Comparison of ENCODE assay signal across 20 mouse cellular contexts in genomic region chr16:95552495-95552894, GRCm38 (mm10). TPM values are rescaled to one million over a fixed set of nuclear protein-coding genes. Genes with fewer than 3 reads are reported as not detected.
DNase-seq lines count a peak whose midpoint lies in the region; ATAC-seq and TF ChIP-seq lines count a peak whose summit lies in the region.
"Had no signal": no experiment of that assay in that cellular context is flagged by ENCODE, and none has a peak within 500 bp of the region (broad histone marks: within the 10 kb centered on the region; RNA-seq: fewer than 3 reads in every experiment).

No protein-coding gene starts in this region.

- H3K27ac ChIP-seq in kidney, embryonic 14.5 days (ENCODE audit: low read depth, low read length), result no peak overlapping the region
- no peak overlapping the region for H3K27ac ChIP-seq in neural tube, embryonic 12.5 days
- H3K27ac ChIP-seq in hindbrain, postnatal 0 days, result no peak overlapping the region
- H3K27ac ChIP-seq in thymus, adult 2 months (ENCODE audit: control insufficient read depth, insufficient read depth, low read length), result no peak overlapping the region
- H3K27ac ChIP-seq: embryonic facial prominence, embryonic 12.5 days; heart, adult 2 months; hindbrain, embryonic 15.5 days had no signal

- TF ChIP-seq CTCF in hindbrain, postnatal 0 days (IDR thresholded peaks at IDR 0.05; ENCODE audit: low read depth), result no peak
- TF ChIP-seq CTCF in thymus, adult 2 months (IDR thresholded peaks at IDR 0.05; ENCODE audit: borderline replicate concordance, control insufficient read depth, extremely low read depth, insufficient read depth, low read length, poor library complexity), result no peak

- H3K4me3 ChIP-seq in kidney, embryonic 14.5 days (ENCODE audit: low read length), result no peak overlapping the region
- no peak overlapping the region for H3K4me3 ChIP-seq in neural tube, embryonic 12.5 days
- H3K4me3 ChIP-seq in hindbrain, postnatal 0 days (ENCODE audit: low read length), result no peak overlapping the region
- no peak overlapping the region for H3K4me3 ChIP-seq in thymus, adult 2 months (ENCODE audit: control insufficient read depth, insufficient read depth, low read length)
- H3K4me3 ChIP-seq: embryonic facial prominence, embryonic 12.5 days; heart, adult 2 months; heart, embryonic 12.5 days; hindbrain, embryonic 15.5 days had no signal

- H3K9me3 ChIP-seq in kidney, embryonic 14.5 days (ENCODE audit: control insufficient read depth, low read length), result no peaks in the 10 kb centered on the region
- no peaks in the 10 kb centered on the region for H3K9me3 ChIP-seq in neural tube, embryonic 12.5 days
- no peaks in the 10 kb centered on the region for H3K9me3 ChIP-seq in hindbrain, postnatal 0 days (ENCODE audit: low read length)
- H3K9me3 ChIP-seq: embryonic facial prominence, embryonic 12.5 days; G1E; heart, embryonic 12.5 days; hindbrain, embryonic 15.5 days had no signal

- H3K36me3 ChIP-seq in kidney, embryonic 14.5 days (ENCODE audit: control insufficient read depth, insufficient read depth, low read length), result no peaks in the 10 kb centered on the region
- no peaks in the 10 kb centered on the region for H3K36me3 ChIP-seq in neural tube, embryonic 12.5 days
- H3K36me3 ChIP-seq in hindbrain, postnatal 0 days (ENCODE audit: insufficient read depth, low read length), result no peaks in the 10 kb centered on the region
- no peaks in the 10 kb centered on the region for H3K36me3 ChIP-seq in thymus, adult 2 months (ENCODE audit: control insufficient read depth, insufficient read depth, low read length)
- H3K36me3 ChIP-seq: embryonic facial prominence, embryonic 12.5 days; G1E; heart, embryonic 12.5 days; hindbrain, embryonic 15.5 days had no signal

- ATAC-seq in cerebellum, adult (ENCODE audit: insufficient number of reproducible peaks, low FRiP score, low TSS enrichment), result no peak
- peak; percentile 49; the same call in 1 of the 2 replicates for ATAC-seq in kidney, embryonic 14.5 days (ENCODE audit: low FRiP score, low TSS enrichment)
- peak; percentile 65 for ATAC-seq in neural tube, embryonic 12.5 days (ENCODE audit: low FRiP score, low read depth)
- ATAC-seq in hindbrain, postnatal 0 days, result no peak
- ATAC-seq: CD4-positive, CD25-positive, alpha-beta regulatory T cell, adult 4 months; forebrain, postnatal 0 days had no signal

- DNase-seq in cerebellum, postnatal 10 days, result peak; percentile 50 to 53
- no peak for DNase-seq in kidney, postnatal 25 days
- no peak for DNase-seq in neural tube, embryonic 10.5 days (ENCODE audit: extremely low spot score, low spot score)
- peak; percentile 34 for DNase-seq in hindbrain, postnatal 0 days (ENCODE audit: low spot score)
- DNase-seq in thymus, adult 2 months, result no peak
- DNase-seq: adrenal gland, postnatal 14 days; B cell, adult 2 months; cerebellum, adult 18-20 months; cerebellum, adult 9-11 months; forebrain, postnatal 0 days; gastrocnemius, postnatal 14 days; heart, adult 2 months had no signal

- H3K27me3 ChIP-seq in kidney, embryonic 14.5 days (ENCODE audit: control insufficient read depth, insufficient read depth, low read length), result no peaks in the 10 kb centered on the region
- H3K27me3 ChIP-seq in neural tube, embryonic 12.5 days (replicated peaks), result no peaks in the 10 kb centered on the region
- H3K27me3 ChIP-seq in hindbrain, postnatal 0 days (ENCODE audit: insufficient read depth, low read length), result no peaks in the 10 kb centered on the region
- H3K27me3 ChIP-seq in thymus, adult 2 months (ENCODE audit: control insufficient read depth, insufficient read depth, low read length), result no peaks in the 10 kb centered on the region
- H3K27me3 ChIP-seq: embryonic facial prominence, embryonic 12.5 days; heart, embryonic 12.5 days; hindbrain, embryonic 15.5 days had no signal

- H3K9ac ChIP-seq in kidney, embryonic 14.5 days (ENCODE audit: low read depth, low read length), result no peak overlapping the region
- no peak overlapping the region for H3K9ac ChIP-seq in neural tube, embryonic 12.5 days
- no peak overlapping the region for H3K9ac ChIP-seq in hindbrain, postnatal 0 days (replicated peaks; ENCODE audit: low read length)
- H3K9ac ChIP-seq: embryonic facial prominence, embryonic 12.5 days; forebrain, postnatal 0 days; heart, embryonic 12.5 days; hindbrain, embryonic 15.5 days had no signal

- 29% methylated on average over 16 of the region's 16 CpGs for WGBS in kidney, embryonic 14.5 days
- 65% methylated on average over 16 of the region's 16 CpGs for WGBS in neural tube, embryonic 12.5 days
- WGBS in hindbrain, postnatal 0 days, result 46% methylated on average over 16 of the region's 16 CpGs
- WGBS in thymus, adult 2 months, result 92% methylated on average over 16 of the region's 16 CpGs

- H3K4me1 ChIP-seq in kidney, embryonic 14.5 days (ENCODE audit: control insufficient read depth, insufficient read depth, low read length), result no peaks in the 10 kb centered on the region
- H3K4me1 ChIP-seq in neural tube, embryonic 12.5 days, result no peaks in the 10 kb centered on the region
- H3K4me1 ChIP-seq in hindbrain, postnatal 0 days (ENCODE audit: insufficient read depth, low read length), result peaks cover 9% of the 10 kb centered on the region; the same call in 1 of the 2 replicates
- no peaks in the 10 kb centered on the region for H3K4me1 ChIP-seq in thymus, adult 2 months (replicated peaks; ENCODE audit: control insufficient read depth, insufficient read depth, low read length)
- H3K4me1 ChIP-seq: embryonic facial prominence, embryonic 12.5 days; heart, embryonic 12.5 days had no signal

- TF ChIP-seq POLR2A in thymus, adult 2 months (IDR thresholded peaks at IDR 0.05; ENCODE audit: control insufficient read depth, extremely low read depth, insufficient read depth, low read length, poor library complexity), result no peak

- H3K4me2 ChIP-seq in kidney, embryonic 14.5 days (replicated peaks; ENCODE audit: low read depth, low read length), result no peak overlapping the region
- no peak overlapping the region for H3K4me2 ChIP-seq in neural tube, embryonic 12.5 days (replicated peaks)
- H3K4me2 ChIP-seq in hindbrain, postnatal 0 days (ENCODE audit: low read depth, low read length), result no peak overlapping the region
- H3K4me2 ChIP-seq: embryonic facial prominence, embryonic 12.5 days; heart, embryonic 12.5 days; hindbrain, embryonic 15.5 days had no signal

RNA-seq across cellular contexts. Expression of gene Erg, which starts 33.9 kb away (rescaled TPM):
- 4.6 and 6.0 TPM in 2 replicates for polyA plus RNA-seq in kidney, embryonic 14.5 days (2014; fragmentation: Nextera tagmentation; extraction: Ambion mirVana)
- polyA plus RNA-seq in neural tube, embryonic 12.5 days (2016; fragmentation: Nextera tagmentation; extraction: Ambion mirVana), result 3.5 and 4.2 TPM in 2 replicates
- 3.8 and 7.0 TPM in 2 replicates for total RNA-seq in hindbrain, postnatal 0 days (2014; rRNA removed)
- polyA plus RNA-seq in hindbrain, postnatal 0 days (2015; fragmentation: Nextera tagmentation; extraction: Ambion mirVana), result 2.5 TPM in 2 replicates
- 3.7 and 4.0 TPM in 2 replicates for polyA plus RNA-seq in thymus, adult 2 months (2012; rRNA removed)
- polyA plus RNA-seq: CD4-positive, CD25-positive, alpha-beta regulatory T cell, adult 4 months had no signal

Comparison
In these comparisons a context has a peak if more than half of its experiments do, and no peak if none do; other contexts are left out.
1. DNase-seq: peak in cerebellum, postnatal 10 days (2 of 2) and hindbrain, postnatal 0 days (single experiment); none in kidney, postnatal 25 days (0 of 2), neural tube, embryonic 10.5 days (single experiment) and thymus, adult 2 months (single experiment).
2. ATAC-seq: peak in kidney, embryonic 14.5 days (single experiment) and neural tube, embryonic 12.5 days (single experiment); none in cerebellum, adult (single experiment) and hindbrain, postnatal 0 days (single experiment).